Mouse (Mus musculus) cerebellum, adult 2 months (tissue): ENCODE results near the gene Tdp1. TPM values are rescaled to one million over a fixed set of nuclear protein-coding genes. Genes with fewer than 3 reads are reported as not detected.
A peak's percentile ranks its signal among the peaks of the same experiment; 100 is the strongest.

Experiments
- DNase-seq, 2 experiments: peaks; one replicate each; pipeline ENCODE4 v3.0.0; 2021
- H3K27ac ChIP-seq: fragments of 200-500 bp; 2 replicates; pipeline ENCODE4 v1.5.1; 2012; ENCODE audit warnings: low read length, control low read depth, inconsistent platforms; ENCODE audit not compliant: insufficient read depth
- H3K27me3 ChIP-seq: fragments of 200-500 bp; 2 replicates; pipeline ENCODE4 v1.6.1; 2012; ENCODE audit warnings: inconsistent platforms, mild to moderate bottlenecking, low read length, moderate library complexity; ENCODE audit not compliant: control insufficient read depth, insufficient read depth
- H3K4me1 ChIP-seq: fragments of 200-500 bp; 2 replicates; pipeline ENCODE4 v1.6.1; 2011; ENCODE audit warnings: low read length; ENCODE audit not compliant: control insufficient read depth, insufficient read depth
- H3K4me3 ChIP-seq: fragments of 200-500 bp; replicated peaks from 2 replicates; pipeline ENCODE3; 2011; ENCODE audit warnings: mild to moderate bottlenecking, low read depth, low read length, control low read depth; ENCODE audit not compliant: insufficient read depth
- CTCF ChIP-seq: fragments of 200-500 bp; IDR thresholded peaks from 2 replicates; pipeline ENCODE4 v1.5.1; 2011; ENCODE audit warnings: low read depth, mild to moderate bottlenecking, control low read depth, low read length, moderate library complexity, borderline replicate concordance; ENCODE audit not compliant: insufficient read depth
- POLR2A ChIP-seq: fragments of 200-500 bp; IDR thresholded peaks from 2 replicates; pipeline ENCODE4 v1.6.1; 2011; ENCODE audit warnings: low read length, control low read depth, borderline replicate concordance; ENCODE audit not compliant: insufficient read depth
- WGBS: fragments of 180-500 bp; shearing (Covaris S2); methylation state at CpG from one replicate; pipeline ENCODE4 v1.1.7; 2018; 5-methylcytosine and 5-hydroxymethylcytosine counted together
- polyA plus RNA-seq: library from polyadenylated mRNA; depleted of rRNA; stranded (reverse); fragments of >200 nt; gene quantifications from 2 replicates; pipeline ENCODE4 v1.2.3, GENCODE M21; 2012

The Tdp1 gene
- polyA plus RNA-seq, 1 experiment = 20.7 TPM

DNA sequence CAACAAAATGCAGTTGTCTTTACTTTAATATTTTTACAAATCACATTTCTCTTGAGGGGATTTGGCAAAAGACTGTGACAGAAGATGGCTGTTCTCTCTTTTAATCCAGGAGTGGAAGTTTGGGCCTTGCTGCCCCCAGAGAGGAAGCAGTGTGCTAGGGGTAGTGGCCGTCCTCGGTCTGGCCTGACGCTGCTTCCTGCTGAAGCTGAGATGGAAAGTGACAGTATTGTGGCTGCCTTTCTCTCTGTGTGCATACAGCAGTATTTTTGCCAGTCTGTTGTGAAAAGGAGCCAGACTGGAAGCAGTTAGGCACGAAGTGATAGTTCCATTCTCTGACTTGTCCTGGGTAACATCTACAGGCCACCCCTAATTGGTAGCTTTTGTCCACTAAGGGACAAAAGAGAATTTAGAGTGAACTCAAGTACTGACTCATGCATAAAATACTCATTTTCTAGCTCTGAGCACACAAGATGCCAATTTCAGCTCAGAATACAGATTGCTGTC, 18.6 kb downstream of the Tdp1 start:
- no peak for TF ChIP-seq POLR2A
- no peak for TF ChIP-seq CTCF
- Histone ChIP-seq H3K4me3 (no peak overlapping the region), H3K27ac (no peak overlapping the region), H3K27me3 (no peaks in the 10 kb centered on the region), H3K4me1 (no peaks in the 10 kb centered on the region)
- DNase-seq = no peak
- 75% methylated on average over 4 of the region's 4 CpGs for WGBS

DNA sequence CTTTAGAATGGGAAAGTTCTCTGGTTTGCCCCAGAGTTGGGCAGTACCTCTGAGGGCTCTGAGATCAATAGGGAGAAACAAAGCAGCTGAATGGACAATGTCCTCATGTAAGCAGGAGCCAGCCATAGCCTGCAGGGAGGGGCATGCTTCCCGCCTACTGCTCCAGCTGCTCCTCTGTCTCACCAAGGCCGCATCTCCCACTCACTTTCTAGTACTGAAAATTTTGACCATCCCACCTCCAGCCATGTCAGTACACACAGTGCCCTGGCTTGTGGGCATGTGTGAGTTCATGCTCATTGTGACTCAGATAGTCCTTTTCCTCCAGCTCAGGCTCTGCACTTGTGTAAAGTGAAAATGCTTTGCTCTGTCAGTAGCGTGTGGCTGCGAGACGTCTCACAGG, 20.2 kb downstream of the Tdp1 start:
- no peaks in the 10 kb centered on the region for H3K27me3 ChIP-seq
- H3K4me1 ChIP-seq = no peaks in the 10 kb centered on the region
- TF ChIP-seq POLR2A (no peak), CTCF (no peak)
- H3K27ac ChIP-seq = no peak overlapping the region
- 83% methylated on average over 5 of the region's 5 CpGs for WGBS
- no peak for DNase-seq
- H3K4me3 ChIP-seq = no peak overlapping the region

DNA sequence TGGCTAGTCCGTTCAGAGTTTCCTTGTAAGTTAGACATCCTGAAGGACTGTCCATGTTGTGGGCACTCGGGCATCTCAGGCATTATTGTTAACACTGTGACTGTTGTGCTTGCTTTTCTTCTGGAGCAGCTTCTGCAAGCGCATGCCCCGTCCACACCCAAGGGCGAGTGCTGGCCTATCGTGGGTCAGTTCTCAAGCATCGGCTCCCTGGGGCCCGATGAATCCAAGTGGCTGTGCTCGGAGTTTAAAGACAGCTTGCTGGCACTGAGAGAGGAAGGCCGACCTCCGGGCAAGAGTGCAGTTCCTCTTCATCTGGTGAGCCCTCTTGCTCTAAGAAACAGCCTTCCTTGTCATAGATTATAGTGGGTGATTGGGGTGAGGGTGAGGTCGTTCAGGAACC, 27.1 kb downstream of the Tdp1 start:
- H3K4me3 ChIP-seq = no peak overlapping the region
- no peak for DNase-seq
- H3K27ac ChIP-seq = no peak overlapping the region
- 80% methylated on average over 12 of the region's 12 CpGs for WGBS
- TF ChIP-seq POLR2A (no peak), CTCF (no peak)
- H3K27me3 ChIP-seq = no peaks in the 10 kb centered on the region
- H3K4me1 ChIP-seq = no peaks in the 10 kb centered on the region

DNA sequence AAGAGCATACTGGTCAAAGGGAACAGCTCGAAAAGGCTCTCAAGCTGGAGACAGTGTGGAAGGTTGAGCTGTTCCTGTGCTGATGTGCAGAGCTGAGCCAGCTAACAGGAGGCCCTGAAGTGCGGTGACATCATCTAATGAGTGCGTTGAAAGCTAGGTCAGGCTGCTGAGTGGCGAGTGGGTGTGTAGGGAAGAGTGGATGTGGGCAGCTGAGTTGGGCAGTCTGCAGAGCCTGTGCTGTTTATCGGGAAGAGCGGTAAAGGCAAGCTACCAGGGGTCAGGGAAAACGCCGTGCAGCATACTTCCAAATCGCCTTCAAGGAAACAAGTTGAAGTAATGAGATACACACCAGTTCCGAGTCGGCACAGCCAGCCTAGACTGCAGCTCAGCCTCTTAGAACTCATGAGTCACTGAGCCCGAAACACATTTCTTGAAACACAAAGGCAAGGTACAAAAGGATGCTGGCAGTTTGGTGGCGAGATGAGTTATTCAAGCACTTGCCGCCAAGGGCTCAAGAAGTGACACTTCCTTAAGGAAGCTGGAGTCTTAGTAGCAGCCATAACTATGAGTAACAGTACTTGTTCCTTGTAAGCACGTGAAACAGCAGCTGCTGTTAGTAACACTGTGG, 33.6 kb downstream of the Tdp1 start:
- Histone ChIP-seq H3K4me1 (no peaks in the 10 kb centered on the region), H3K4me3 (no peak overlapping the region), H3K27me3 (no peaks in the 10 kb centered on the region), H3K27ac (no peak overlapping the region)
- 92% methylated on average over 15 of the region's 15 CpGs for WGBS
- no peak for DNase-seq
- TF ChIP-seq POLR2A (no peak), CTCF (no peak)

- Histone ChIP-seq H3K4me1 (no peaks in the 10 kb centered on the region; the same call in 1 of the 2 replicates), H3K27ac (no peak overlapping the region)
- DNase-seq = no peak
Measured at GRCm38 (mm10) chr12:99919636-99920035, 35.3 kb downstream of the Tdp1 start.

GRCm38 (mm10) chr12:99921045-99921444, 36.7 kb downstream of the Tdp1 start:
- H3K4me1 ChIP-seq = no peaks in the 10 kb centered on the region; the same call in 1 of the 2 replicates
- WGBS = 92% methylated on average over 3 of the region's 3 CpGs
- no peak overlapping the region for H3K27ac ChIP-seq
- TF ChIP-seq POLR2A (no peak), CTCF (peak; percentile 12; the same call in 1 of the 2 replicates)
- DNase-seq = no peak
- no peak overlapping the region for H3K4me3 ChIP-seq
- no peaks in the 10 kb centered on the region for H3K27me3 ChIP-seq

More at GRCm38 (mm10) chr12:99919636-99920035, 35.3 kb downstream of the Tdp1 start:
- TF ChIP-seq CTCF = no peak
- Histone ChIP-seq H3K27me3 (no peaks in the 10 kb centered on the region), H3K4me3 (no peak overlapping the region)
- WGBS = 74% methylated on average over 3 of the region's 3 CpGs

- WGBS = 42% methylated on average over 5 of the region's 5 CpGs
- TF ChIP-seq CTCF = no peak
- no peak overlapping the region for H3K27ac ChIP-seq
- no peaks in the 10 kb centered on the region; the same call in 1 of the 2 replicates for H3K4me1 ChIP-seq
- H3K4me3 ChIP-seq = no peak overlapping the region
- DNase-seq = no peak
- H3K27me3 ChIP-seq = no peaks in the 10 kb centered on the region
Measured at GRCm38 (mm10) chr12:99923131-99923606, 38.9 kb downstream of the Tdp1 start.

GRCm38 (mm10) chr12:99923703-99924102, 39.4 kb downstream of the Tdp1 start:
- Histone ChIP-seq H3K4me3 (no peak overlapping the region), H3K27me3 (no peaks in the 10 kb centered on the region), H3K27ac (no peak overlapping the region), H3K4me1 (no peaks in the 10 kb centered on the region; the same call in 1 of the 2 replicates)
- no peak for TF ChIP-seq CTCF
- 57% methylated on average over 5 of the region's 5 CpGs for WGBS
- DNase-seq = no peak
